Mouse (Mus musculus): ENCODE measurements around the gene Stat3. TPM values are rescaled to one million over a fixed set of nuclear protein-coding genes. Genes with fewer than 3 reads are reported as not detected.

Gene Stat3
- polyA plus RNA-seq, 1 experiment from 2014 or later, result 75.6 TPM

GRCm38 (mm10) chr11:100888348-100888820 is 51.0 kb downstream of the Stat3 start:
- Histone ChIP-seq H3K9me3 (replicated peaks) (no peaks in the 10 kb centered on the region), H3K36me3 (peaks cover 79% of the 10 kb centered on the region), H3K4me3 (replicated peaks) (no peak overlapping the region), H3K27me3 (no peaks in the 10 kb centered on the region), H3K27ac (replicated peaks) (no peak overlapping the region), H3K9ac (no peak overlapping the region), H3K4me1 (no peaks in the 10 kb centered on the region), H3K4me2 (replicated peaks) (no peak overlapping the region)
- ATAC-seq (ENCODE audit: insufficient number of reproducible peaks, low FRiP score, low TSS enrichment, low read depth), result no peak
- WGBS, result 61% methylated on average over 10 of the region's 10 CpGs

- Histone ChIP-seq H3K27me3 (no peaks in the 10 kb centered on the region), H3K4me3 (replicated peaks) (no peak overlapping the region), H3K4me2 (replicated peaks) (no peak overlapping the region), H3K9me3 (replicated peaks) (no peaks in the 10 kb centered on the region), H3K36me3 (peaks cover 73% of the 10 kb centered on the region), H3K9ac (no peak overlapping the region), H3K4me1 (no peaks in the 10 kb centered on the region), H3K27ac (replicated peaks) (no peak overlapping the region)
- 69% methylated on average over 3 of the region's 3 CpGs for WGBS
- no peak for ATAC-seq (ENCODE audit: insufficient number of reproducible peaks, low FRiP score, low TSS enrichment, low read depth)
These were observed 51.6 kb downstream of the Stat3 start for GRCm38 (mm10) chr11:100887764-100888163.

- no peak for ATAC-seq (ENCODE audit: insufficient number of reproducible peaks, low FRiP score, low TSS enrichment, low read depth)
- no peak overlapping the region for H3K9ac ChIP-seq
- H3K4me1 ChIP-seq, result no peaks in the 10 kb centered on the region
- H3K27me3 ChIP-seq, result no peaks in the 10 kb centered on the region
- no peak overlapping the region for H3K4me3 ChIP-seq (replicated peaks)
- WGBS, result 89% methylated on average over 4 of the region's 4 CpGs
- H3K9me3 ChIP-seq (replicated peaks), result no peaks in the 10 kb centered on the region
- H3K36me3 ChIP-seq, result peaks cover 68% of the 10 kb centered on the region
- no peak overlapping the region for H3K4me2 ChIP-seq (replicated peaks)
- H3K27ac ChIP-seq (replicated peaks), result no peak overlapping the region
These were observed 52.1 kb downstream of the Stat3 start for GRCm38 (mm10) chr11:100887236-100887635.

GRCm38 (mm10) chr11:100886188-100886740 is 53.1 kb downstream of the Stat3 start:
- Histone ChIP-seq H3K27me3 (no peaks in the 10 kb centered on the region), H3K36me3 (peaks cover 65% of the 10 kb centered on the region), H3K9me3 (replicated peaks) (no peaks in the 10 kb centered on the region), H3K9ac (no peak overlapping the region), H3K27ac (replicated peaks) (no peak overlapping the region), H3K4me3 (replicated peaks) (no peak overlapping the region), H3K4me1 (no peaks in the 10 kb centered on the region), H3K4me2 (replicated peaks) (no peak overlapping the region)
- ATAC-seq (ENCODE audit: insufficient number of reproducible peaks, low FRiP score, low TSS enrichment, low read depth), result no peak
- 61% methylated on average over 8 of the region's 8 CpGs for WGBS

- no peaks in the 10 kb centered on the region for H3K4me1 ChIP-seq
- ATAC-seq (ENCODE audit: insufficient number of reproducible peaks, low FRiP score, low TSS enrichment, low read depth), result no peak
- no peaks in the 10 kb centered on the region for H3K9me3 ChIP-seq (replicated peaks)
- H3K27ac ChIP-seq (replicated peaks), result no peak overlapping the region
- no peak overlapping the region for H3K4me2 ChIP-seq (replicated peaks)
- H3K36me3 ChIP-seq, result peaks cover 60% of the 10 kb centered on the region
- no peak overlapping the region for H3K4me3 ChIP-seq (replicated peaks)
- H3K9ac ChIP-seq, result no peak overlapping the region
- H3K27me3 ChIP-seq, result no peaks in the 10 kb centered on the region
These were observed 53.9 kb downstream of the Stat3 start for GRCm38 (mm10) chr11:100885472-100885871.

GRCm38 (mm10) chr11:100883640-100884039 is 55.7 kb downstream of the Stat3 start:
- no peaks in the 10 kb centered on the region for H3K4me1 ChIP-seq
- H3K4me2 ChIP-seq (replicated peaks), result no peak overlapping the region
- no peaks in the 10 kb centered on the region for H3K9me3 ChIP-seq (replicated peaks)
- H3K9ac ChIP-seq, result no peak overlapping the region
- no peak for ATAC-seq (ENCODE audit: insufficient number of reproducible peaks, low FRiP score, low TSS enrichment, low read depth)
- H3K36me3 ChIP-seq, result peaks cover 43% of the 10 kb centered on the region
- H3K27me3 ChIP-seq, result no peaks in the 10 kb centered on the region
- WGBS, result 89% methylated on average over 10 of the region's 10 CpGs
- H3K27ac ChIP-seq (replicated peaks), result no peak overlapping the region
- no peak overlapping the region for H3K4me3 ChIP-seq (replicated peaks)

- Histone ChIP-seq H3K27ac (replicated peaks) (no peak overlapping the region), H3K9ac (no peak overlapping the region), H3K27me3 (no peaks in the 10 kb centered on the region), H3K9me3 (replicated peaks) (no peaks in the 10 kb centered on the region), H3K4me2 (replicated peaks) (no peak overlapping the region), H3K36me3 (peaks cover 10% of the 10 kb centered on the region; the same call in 1 of the 2 replicates), H3K4me1 (no peaks in the 10 kb centered on the region), H3K4me3 (replicated peaks) (no peak overlapping the region)
- ATAC-seq (ENCODE audit: insufficient number of reproducible peaks, low FRiP score, low TSS enrichment, low read depth), result no peak
- WGBS, result 77% methylated on average over 15 of the region's 15 CpGs
These were observed 59.8 kb downstream of the Stat3 start for GRCm38 (mm10) chr11:100879321-100880078.

- 81% methylated on average over 3 of the region's 3 CpGs for WGBS
- Histone ChIP-seq H3K9me3 (replicated peaks) (no peaks in the 10 kb centered on the region), H3K4me3 (replicated peaks) (no peak overlapping the region), H3K9ac (no peak overlapping the region), H3K4me2 (replicated peaks) (no peak overlapping the region), H3K4me1 (no peaks in the 10 kb centered on the region), H3K36me3 (peaks cover 5% of the 10 kb centered on the region; the same call in 1 of the 2 replicates), H3K27ac (replicated peaks) (no peak overlapping the region), H3K27me3 (no peaks in the 10 kb centered on the region)
- no peak for ATAC-seq (ENCODE audit: insufficient number of reproducible peaks, low FRiP score, low TSS enrichment, low read depth)
These were observed 63.6 kb downstream of the Stat3 start for GRCm38 (mm10) chr11:100875761-100876160.

- Histone ChIP-seq H3K4me1 (no peaks in the 10 kb centered on the region), H3K4me3 (replicated peaks) (no peak overlapping the region), H3K36me3 (no peaks in the 10 kb centered on the region), H3K9me3 (replicated peaks) (no peaks in the 10 kb centered on the region), H3K27me3 (no peaks in the 10 kb centered on the region), H3K9ac (no peak overlapping the region), H3K27ac (replicated peaks) (no peak overlapping the region), H3K4me2 (replicated peaks) (no peak overlapping the region)
- no peak for ATAC-seq (ENCODE audit: insufficient number of reproducible peaks, low FRiP score, low TSS enrichment, low read depth)
- 53% methylated on average over 8 of the region's 8 CpGs for WGBS
These were observed 68.4 kb downstream of the Stat3 start for GRCm38 (mm10) chr11:100870968-100871350.

GRCm38 (mm10) chr11:100870256-100870967 is 68.9 kb downstream of the Stat3 start:
- Histone ChIP-seq H3K9ac (no peak overlapping the region), H3K4me1 (no peaks in the 10 kb centered on the region), H3K27me3 (no peaks in the 10 kb centered on the region), H3K4me3 (replicated peaks) (no peak overlapping the region), H3K4me2 (replicated peaks) (no peak overlapping the region), H3K36me3 (no peaks in the 10 kb centered on the region), H3K27ac (replicated peaks) (no peak overlapping the region), H3K9me3 (replicated peaks) (no peaks in the 10 kb centered on the region)
- ATAC-seq (ENCODE audit: insufficient number of reproducible peaks, low FRiP score, low TSS enrichment, low read depth), result no peak
- 67% methylated on average over 10 of the region's 10 CpGs for WGBS

GRCm38 (mm10) chr11:100865618-100866017 is 73.7 kb downstream of the Stat3 start:
- Histone ChIP-seq H3K36me3 (no peaks in the 10 kb centered on the region), H3K27ac (replicated peaks) (no peak overlapping the region), H3K4me1 (peaks cover 2% of the 10 kb centered on the region; the same call in 1 of the 2 replicates), H3K4me2 (replicated peaks) (no peak overlapping the region), H3K9me3 (replicated peaks) (no peaks in the 10 kb centered on the region), H3K4me3 (replicated peaks) (no peak overlapping the region), H3K27me3 (peaks cover 8% of the 10 kb centered on the region; the same call in 1 of the 2 replicates), H3K9ac (no peak overlapping the region)
- WGBS, result 79% methylated on average over 7 of the region's 7 CpGs
- no peak for ATAC-seq (ENCODE audit: insufficient number of reproducible peaks, low FRiP score, low TSS enrichment, low read depth)
